Mouse (Mus musculus) brain, embryonic 14.5 days (tissue): ENCODE data around the gene Pafah1b3.

Experiments
- CTCF ChIP-seq: fragments of 200-500 bp; IDR thresholded peaks from 2 replicates; pipeline ENCODE4 v1.5.1; 2012; ENCODE audit warnings: inconsistent platforms, mild to moderate bottlenecking, moderate library complexity, borderline replicate concordance; ENCODE audit not compliant: insufficient read depth, insufficient read length; ENCODE audit errors: extremely low read depth
- POLR2A ChIP-seq: fragments of 200-500 bp; IDR thresholded peaks from 2 replicates; pipeline ENCODE4 v1.6.1; 2012; ENCODE audit warnings: mild to moderate bottlenecking, inconsistent platforms, borderline replicate concordance; ENCODE audit not compliant: poor library complexity, insufficient read depth, insufficient read length, severe bottlenecking; ENCODE audit errors: extremely low read depth

DNA sequence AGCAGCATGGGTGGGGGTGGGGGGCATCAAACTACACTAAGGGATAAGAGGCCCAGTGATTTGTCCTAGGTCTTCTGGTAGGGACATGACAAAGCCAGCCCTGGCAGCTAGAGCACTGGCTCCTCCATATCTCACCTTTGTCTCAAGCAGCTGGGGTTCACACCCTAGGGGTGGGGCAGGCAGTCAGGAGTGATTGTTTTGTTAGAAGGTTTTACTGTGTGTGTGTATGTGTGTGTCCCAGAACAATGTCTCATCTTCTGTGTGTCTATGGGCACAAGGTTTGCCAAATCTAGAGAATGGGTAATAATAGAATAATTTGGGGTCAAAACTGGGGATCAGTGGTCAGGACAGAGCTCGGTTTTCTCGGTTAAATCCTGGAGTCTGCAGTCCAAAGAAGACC lies 7.7 kb upstream of the Pafah1b3 start:
- TF ChIP-seq CTCF (no peak), POLR2A (no peak)
